Mouse (Mus musculus) heart, embryonic 11.5 days (tissue): Measurements from ENCODE around the gene Naa16. TPM values are rescaled to one million over a fixed set of nuclear protein-coding genes. Genes with fewer than 3 reads are reported as not detected.

Source experiments
- ATAC-seq: fragments of 200-750 bp; cut with Nextera tagmentation; replicated peaks from 2 replicates; pipeline ENCODE4 v1.8.0; 2017; ENCODE audit warnings: moderate library complexity; ENCODE audit not compliant: insufficient number of reproducible peaks, low FRiP score, low TSS enrichment
- H3K27ac ChIP-seq: fragments of 300-500 bp; sonication (generic); 2 replicates; pipeline ENCODE4 v1.5.1; 2014; ENCODE audit warnings: mild to moderate bottlenecking, low read depth, low read length
- H3K27me3 ChIP-seq: fragments of 300-500 bp; sonication (generic); 2 replicates; pipeline ENCODE4 v1.6.1; 2014; ENCODE audit warnings: mild to moderate bottlenecking, low read length, mixed read lengths; ENCODE audit not compliant: control insufficient read depth, insufficient read depth
- H3K36me3 ChIP-seq: fragments of 300-500 bp; sonication (generic); 2 replicates; pipeline ENCODE4 v1.6.1; 2014; ENCODE audit warnings: mild to moderate bottlenecking, low read length, moderate library complexity, mixed read lengths; ENCODE audit not compliant: control insufficient read depth, insufficient read depth
- H3K4me1 ChIP-seq: fragments of 300-500 bp; sonication (generic); 2 replicates; pipeline ENCODE4 v1.6.1; 2014; ENCODE audit warnings: low read length; ENCODE audit not compliant: control insufficient read depth, insufficient read depth
- H3K4me2 ChIP-seq: fragments of 300-500 bp; sonication (generic); 2 replicates; pipeline ENCODE4 v1.6.1; 2014; ENCODE audit warnings: mild to moderate bottlenecking, moderate library complexity
- H3K4me3 ChIP-seq: fragments of 300-500 bp; sonication (generic); 2 replicates; pipeline ENCODE4 v1.5.1; 2014; ENCODE audit warnings: low read depth, low read length
- H3K9ac ChIP-seq: fragments of 300-500 bp; sonication (generic); 2 replicates; pipeline ENCODE4 v1.6.1; 2014; ENCODE audit warnings: mild to moderate bottlenecking, low read depth, low read length, moderate library complexity
- H3K9me3 ChIP-seq: fragments of 300-500 bp; sonication (generic); replicated peaks from 2 replicates; pipeline ENCODE4 v1.6.1; 2016; ENCODE audit warnings: low read length; ENCODE audit not compliant: control insufficient read depth
- WGBS: fragments of 180-500 bp; shearing (Covaris S2); extraction: QIAGEN DNeasy Blood & Tissue Kit; methylation state at CpG from one replicate; pipeline ENCODE4 v1.1.7; 2014; ENCODE audit not compliant: insufficient replicate concordance; 5-methylcytosine and 5-hydroxymethylcytosine counted together
- polyA plus RNA-seq: library from polyadenylated mRNA; unstranded; fragments of >200 nt; fragmentation: Nextera tagmentation; extraction: Ambion mirVana; gene quantifications from 2 replicates; pipeline ENCODE4 v1.2.1, GENCODE M21; 2014

Gene Naa16
- polyA plus RNA-seq, 1 experiment from 2014 or later = 27.8 TPM

DNA sequence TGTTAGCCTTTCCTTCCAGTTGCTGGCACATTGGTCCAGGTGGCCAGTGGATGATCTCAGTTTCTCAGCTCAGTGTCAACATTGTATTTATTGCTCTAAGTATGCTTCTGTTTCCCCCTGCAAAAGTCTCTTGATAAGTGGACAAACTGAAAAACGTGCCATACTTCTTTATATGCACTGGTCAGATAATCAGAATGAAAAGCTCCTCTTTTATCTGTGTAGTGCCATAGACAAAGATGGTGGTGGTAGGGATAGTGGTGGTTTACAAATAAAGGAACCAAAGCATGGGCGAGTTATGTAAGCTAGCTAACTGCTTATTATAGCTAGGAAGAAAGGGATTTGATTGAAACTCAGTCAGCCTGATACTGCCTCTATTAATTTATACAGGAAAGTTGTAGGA is 17.1 kb upstream of the Naa16 start:
- H3K4me1 ChIP-seq = no peaks in the 10 kb centered on the region
- H3K9ac ChIP-seq = no peak overlapping the region
- H3K27me3 ChIP-seq = no peaks in the 10 kb centered on the region
- H3K27ac ChIP-seq = no peak overlapping the region
- H3K4me2 ChIP-seq = no peak overlapping the region
- no peak for ATAC-seq
- H3K36me3 ChIP-seq = peaks cover 4% of the 10 kb centered on the region; the same call in 1 of the 2 replicates
- H3K4me3 ChIP-seq = no peak overlapping the region
- no peaks in the 10 kb centered on the region for H3K9me3 ChIP-seq
- WGBS = 71% methylated on average over 2 of the region's 2 CpGs

DNA sequence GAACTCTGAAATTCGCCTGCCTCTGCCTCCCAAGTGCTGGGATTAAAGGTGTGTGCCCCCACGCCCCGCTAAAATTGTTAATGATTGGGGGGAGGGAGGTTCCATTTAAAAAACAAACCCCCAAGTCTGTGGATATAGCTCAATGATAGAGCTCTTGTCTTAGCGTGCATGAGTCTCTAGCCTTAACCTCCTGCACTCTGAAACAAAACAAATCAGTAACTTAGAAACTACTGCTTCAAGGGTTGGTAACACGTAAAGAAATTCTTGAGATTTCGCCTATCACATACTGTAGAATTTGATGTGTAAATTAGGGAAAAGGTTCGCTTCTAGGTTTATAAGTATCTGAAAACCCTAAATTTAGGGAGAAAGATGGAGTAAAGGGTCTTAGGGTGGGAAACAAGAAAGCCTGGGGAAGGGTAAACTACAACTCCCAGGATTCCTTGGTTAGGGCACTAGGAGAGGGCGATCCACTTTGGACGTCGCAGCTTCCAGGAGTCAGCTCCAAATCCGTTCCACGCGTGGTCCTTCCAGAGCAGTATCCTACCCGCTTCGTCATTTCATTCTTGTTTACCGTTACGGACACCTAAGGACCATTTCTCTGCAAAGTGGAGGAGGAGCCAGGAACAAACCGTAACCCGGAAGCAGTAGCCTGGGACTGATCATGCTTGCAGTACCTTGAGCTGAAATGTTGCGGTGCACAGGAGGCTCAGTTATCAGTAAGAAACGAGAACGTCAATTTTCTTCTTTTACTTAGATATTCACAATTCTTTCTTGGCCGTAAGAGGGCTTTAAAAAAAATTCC is 6.9 kb upstream of the Naa16 start, which contains the start of gene Mtrf1:
Gene Mtrf1 (plus strand): TSS at position 452 of the 802 bp plus-strand sequence.
- Histone ChIP-seq H3K4me2 (peak within 1 kb of the TSS; percentile 67), H3K27me3 (no peaks in the 10 kb centered on the region), H3K9me3 (no peaks in the 10 kb centered on the region), H3K4me3 (peak within 1 kb of the TSS; percentile 57), H3K4me1 (no peaks in the 10 kb centered on the region), H3K9ac (peak within 1 kb of the TSS; percentile 73), H3K36me3 (peaks cover 2% of the 10 kb centered on the region; the same call in 1 of the 2 replicates), H3K27ac (peak within 1 kb of the TSS; percentile 84)
- 19% methylated on average over 23 of the region's 23 CpGs for whole genome bisulfite sequencing
- ATAC-seq = 0 out of 2 replicates have a peak, but pooled peaks have one; percentile 67

DNA sequence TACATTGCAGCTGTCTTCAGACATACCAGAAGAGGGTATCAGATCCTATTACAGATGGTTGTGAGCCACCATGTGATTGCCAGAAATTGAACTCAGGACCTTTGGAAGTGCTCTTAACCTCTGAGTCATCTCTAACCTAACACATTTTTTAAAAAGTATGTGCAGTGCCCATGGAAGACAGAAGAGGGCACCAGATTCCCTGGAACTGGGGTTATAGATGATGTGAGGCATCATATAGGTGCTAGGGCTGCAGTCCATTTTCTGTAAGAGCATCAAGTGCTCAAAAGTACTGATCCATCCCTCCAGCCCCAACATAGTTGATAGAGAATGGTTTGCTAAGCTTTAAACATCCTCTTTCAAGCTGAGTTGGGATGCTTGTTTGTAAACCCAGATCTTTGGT is 4.0 kb upstream of the Naa16 start:
- Histone ChIP-seq H3K9ac (no peak overlapping the region), H3K27me3 (no peaks in the 10 kb centered on the region)

DNA sequence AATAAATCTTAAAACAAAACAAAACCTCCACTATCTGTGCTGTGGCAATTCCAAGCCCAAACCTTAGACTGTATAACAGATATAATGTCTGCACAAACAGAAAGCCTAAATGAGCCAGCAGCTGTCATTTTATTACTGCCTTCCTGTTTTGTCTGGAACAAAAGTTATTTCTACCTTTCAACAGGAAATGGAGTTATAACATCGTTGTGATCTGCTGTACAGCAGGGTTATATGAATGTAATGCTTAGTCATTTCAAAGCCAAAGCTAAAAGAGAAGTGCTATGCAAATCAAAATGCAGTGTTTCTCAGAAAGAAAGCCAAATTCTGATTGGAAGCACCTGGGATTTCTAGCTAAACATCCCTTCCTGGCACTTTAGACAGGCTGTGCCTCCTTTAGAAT is 2.7 kb upstream of the Naa16 start:
- H3K4me2 ChIP-seq = no peak overlapping the region
- no peak overlapping the region for H3K9ac ChIP-seq
- H3K4me1 ChIP-seq = peaks cover 6% of the 10 kb centered on the region
- H3K27me3 ChIP-seq = no peaks in the 10 kb centered on the region
- no peak overlapping the region for H3K27ac ChIP-seq
- ATAC-seq = no peak
- 62% methylated on average over 1 of the region's 1 CpGs for WGBS
- no peaks in the 10 kb centered on the region for H3K36me3 ChIP-seq
- H3K9me3 ChIP-seq = no peaks in the 10 kb centered on the region
- H3K4me3 ChIP-seq = no peak overlapping the region

More for the DNA sequence above, 4.0 kb upstream of the Naa16 start:
- Histone ChIP-seq H3K27ac (no peak overlapping the region), H3K4me2 (no peak overlapping the region), H3K9me3 (no peaks in the 10 kb centered on the region), H3K36me3 (no peaks in the 10 kb centered on the region), H3K4me3 (no peak overlapping the region), H3K4me1 (no peaks in the 10 kb centered on the region)
- no peak for ATAC-seq

DNA sequence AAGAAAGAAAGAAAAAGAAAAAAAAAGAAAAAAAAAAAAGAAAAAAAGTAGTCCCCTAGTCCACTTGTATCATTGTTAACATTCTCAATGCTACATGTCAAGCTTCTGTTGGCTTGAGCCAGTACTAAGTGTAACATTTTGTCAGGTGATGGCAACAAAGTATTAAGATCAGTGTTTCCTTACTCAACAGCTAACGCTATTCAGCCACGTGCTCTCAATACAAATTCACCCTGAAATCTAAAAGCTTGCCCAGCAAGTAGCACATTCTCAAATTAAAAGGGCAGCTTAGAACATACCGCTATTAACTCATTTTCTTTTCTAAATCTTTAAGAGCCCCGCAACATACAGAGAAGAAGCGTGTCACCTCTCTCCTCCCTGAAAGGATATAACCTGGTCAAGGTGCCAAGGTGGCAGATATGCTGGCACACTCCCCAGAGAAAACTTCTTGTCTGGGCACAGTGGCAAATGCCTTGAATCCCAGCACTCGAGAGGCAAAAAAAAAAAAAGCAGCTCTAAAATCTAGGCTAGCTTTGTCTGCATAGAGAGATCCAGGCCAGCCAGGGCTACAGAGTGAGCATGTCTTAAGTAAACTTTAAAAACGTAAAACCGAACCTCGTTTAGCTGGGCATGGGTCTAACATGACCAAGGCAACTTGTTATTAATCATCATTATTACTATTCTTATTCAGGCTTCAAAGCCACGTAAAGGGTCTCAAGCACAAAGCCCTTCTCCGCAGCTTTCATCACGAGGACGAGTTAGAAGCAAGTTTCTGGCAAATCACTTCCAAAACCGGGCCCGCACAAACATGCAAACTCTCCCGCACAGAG is 927 bp downstream of the Naa16 start:
- H3K36me3 ChIP-seq = no peaks in the 10 kb centered on the region

DNA sequence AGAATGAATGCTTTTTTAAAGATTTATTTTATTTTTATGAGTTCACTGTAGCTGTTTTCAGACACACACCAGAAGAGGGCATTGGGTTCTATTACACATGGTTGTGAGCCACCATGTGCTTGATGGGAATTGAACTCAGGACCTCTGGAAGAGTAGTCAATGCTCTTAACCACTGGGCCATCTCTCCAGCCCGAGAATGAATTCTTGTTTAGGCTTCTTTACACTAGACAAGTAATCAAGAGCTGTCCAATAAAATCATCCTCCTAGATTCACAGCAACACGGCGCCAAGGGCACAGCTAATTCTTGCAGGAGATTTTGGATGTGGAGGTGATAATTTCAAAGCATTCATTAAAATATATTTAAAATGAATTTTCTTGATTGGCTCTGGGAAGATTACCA is 2.3 kb downstream of the Naa16 start:
- H3K36me3 ChIP-seq = no peaks in the 10 kb centered on the region
- no peak overlapping the region for H3K9ac ChIP-seq
- no peak overlapping the region for H3K4me2 ChIP-seq
- no peak overlapping the region for H3K27ac ChIP-seq
- H3K27me3 ChIP-seq = no peaks in the 10 kb centered on the region
- ATAC-seq = no peak
- H3K9me3 ChIP-seq = no peaks in the 10 kb centered on the region
- no peak overlapping the region for H3K4me3 ChIP-seq
- WGBS = 89% methylated on average over 3 of the region's 3 CpGs
- H3K4me1 ChIP-seq = peaks cover 6% of the 10 kb centered on the region

More for the DNA sequence above, 927 bp downstream of the Naa16 start:
- Histone ChIP-seq H3K9me3 (no peaks in the 10 kb centered on the region), H3K4me2 (peak overlapping the region; percentile 70), H3K27ac (peak overlapping the region; percentile 98), H3K27me3 (no peaks in the 10 kb centered on the region), H3K4me3 (peak overlapping the region; percentile 73), H3K4me1 (peaks cover 6% of the 10 kb centered on the region), H3K9ac (peak overlapping the region; percentile 80)
- WGBS = 3% methylated on average over 16 of the region's 16 CpGs
- ATAC-seq = no peak

DNA sequence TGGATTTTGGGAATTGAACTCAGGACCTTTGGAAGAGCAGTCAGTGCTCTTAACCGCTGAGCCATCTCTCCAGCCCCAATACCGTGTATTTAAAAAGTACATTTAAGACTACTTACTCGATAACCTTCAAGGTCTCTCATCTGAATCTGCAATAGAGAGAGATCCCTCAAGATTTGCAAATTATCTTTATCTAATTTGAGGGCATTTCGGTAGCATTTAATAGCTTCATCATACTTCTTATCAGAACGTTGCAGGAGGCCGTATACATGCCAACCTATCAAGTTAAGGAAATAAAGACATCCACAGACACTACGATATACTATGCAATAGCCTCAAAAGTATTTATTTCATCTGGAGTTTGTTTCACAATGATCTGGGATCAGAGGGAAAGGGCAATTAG is 7.5 kb downstream of the Naa16 start:
- Histone ChIP-seq H3K36me3 (peaks cover 12% of the 10 kb centered on the region), H3K9me3 (no peaks in the 10 kb centered on the region), H3K4me3 (no peak overlapping the region), H3K4me1 (no peaks in the 10 kb centered on the region), H3K9ac (no peak overlapping the region), H3K27me3 (no peaks in the 10 kb centered on the region), H3K4me2 (no peak overlapping the region), H3K27ac (no peak overlapping the region)
- WGBS = 93% methylated on average over 7 of the region's 7 CpGs
- ATAC-seq = no peak

DNA sequence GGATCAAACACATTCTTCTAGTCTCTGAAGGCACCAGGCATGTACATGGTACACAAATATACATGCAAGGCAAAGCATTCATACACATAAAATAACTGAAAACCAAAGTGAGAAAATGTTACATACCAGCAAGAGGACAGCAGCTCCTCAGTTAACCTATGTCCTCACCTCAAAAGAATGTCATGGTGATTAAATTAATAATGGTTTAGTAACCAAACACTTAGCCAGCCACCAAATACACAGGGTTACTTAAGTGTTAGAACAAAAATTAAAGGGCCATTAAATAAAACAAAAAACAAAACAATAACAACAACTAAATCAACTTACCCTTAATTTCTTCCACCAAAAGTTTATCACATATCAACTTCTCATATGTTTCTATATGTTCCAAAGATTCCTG is 13.5 kb downstream of the Naa16 start:
- no peaks in the 10 kb centered on the region for H3K27me3 ChIP-seq
- no peak for ATAC-seq
- no peak overlapping the region for H3K9ac ChIP-seq
- H3K9me3 ChIP-seq = no peaks in the 10 kb centered on the region
- no peaks in the 10 kb centered on the region for H3K4me1 ChIP-seq
- no peak overlapping the region for H3K27ac ChIP-seq
- peaks cover 15% of the 10 kb centered on the region for H3K36me3 ChIP-seq
- H3K4me2 ChIP-seq = no peak overlapping the region
- no peak overlapping the region for H3K4me3 ChIP-seq
